Mouse (Mus musculus) midbrain, embryonic 14.5 days (tissue): ENCODE results near the gene Tle2. TPM values are rescaled to one million over a fixed set of nuclear protein-coding genes. Genes with fewer than 3 reads are reported as not detected.
A peak's percentile ranks its signal among the peaks of the same experiment; 100 is the strongest.

Source experiments
- ATAC-seq: fragments of 200-750 bp; cut with Nextera tagmentation; 2 replicates; pipeline ENCODE4 v1.8.0; 2017; ENCODE audit warnings: moderate number of reproducible peaks, moderate library complexity; ENCODE audit not compliant: low FRiP score, low TSS enrichment
- DNase-seq: peaks from one replicate; pipeline ENCODE4 v3.0.0-alpha.2; 2015
- H3K27ac ChIP-seq: fragments of 300-500 bp; sonication (generic); replicated peaks from 2 replicates; pipeline ENCODE4 v1.5.1; 2014; ENCODE audit warnings: mild to moderate bottlenecking, low read depth, low read length, moderate library complexity
- H3K27me3 ChIP-seq: fragments of 300-500 bp; sonication (generic); 2 replicates; pipeline ENCODE4 v1.6.1; 2014; ENCODE audit warnings: low read length, control low read depth, mixed read lengths; ENCODE audit not compliant: control insufficient read depth, insufficient read depth
- H3K36me3 ChIP-seq: fragments of 300-500 bp; sonication (generic); 2 replicates; pipeline ENCODE4 v1.6.1; 2014; ENCODE audit warnings: low read length, control low read depth; ENCODE audit not compliant: control insufficient read depth, insufficient read depth
- H3K4me1 ChIP-seq: fragments of 300-500 bp; sonication (generic); 2 replicates; pipeline ENCODE4 v1.6.1; 2014; ENCODE audit warnings: mild to moderate bottlenecking, antibody characterized with exemption, low read length, control low read depth; ENCODE audit not compliant: control insufficient read depth, insufficient read depth
- H3K4me2 ChIP-seq: fragments of 300-500 bp; sonication (generic); 2 replicates; pipeline ENCODE4 v1.6.1; 2014; ENCODE audit warnings: mild to moderate bottlenecking, low read length, moderate library complexity
- H3K4me3 ChIP-seq: fragments of 300-500 bp; sonication (generic); replicated peaks from 2 replicates; pipeline ENCODE4 v1.5.1; 2014; ENCODE audit warnings: low read depth, low read length
- H3K9ac ChIP-seq: fragments of 300-500 bp; sonication (generic); replicated peaks from 2 replicates; pipeline ENCODE4 v1.6.1; 2014; ENCODE audit warnings: mild to moderate bottlenecking, low read length, moderate library complexity
- H3K9me3 ChIP-seq: fragments of 300-500 bp; sonication (generic); 2 replicates; pipeline ENCODE4 v1.6.1; 2016; ENCODE audit warnings: low read length, control low read depth, mixed read lengths; ENCODE audit not compliant: control insufficient read depth
- WGBS: fragments of 180-500 bp; shearing (Covaris S2); extraction: QIAGEN DNeasy Blood & Tissue Kit; methylation state at CpG from one replicate; pipeline ENCODE4 v1.1.7; 2014; 5-methylcytosine and 5-hydroxymethylcytosine counted together
- polyA plus RNA-seq: library from polyadenylated mRNA; unstranded; fragments of >200 nt; fragmentation: Nextera tagmentation; extraction: Ambion mirVana; gene quantifications from 2 replicates; pipeline ENCODE4 v1.2.1, GENCODE M21; 2014

The Tle2 gene
- polyA plus RNA-seq, 1 experiment from 2014 or later = 20.4 TPM

GRCm38 (mm10) chr10:81559627-81560539 is 14.5 kb upstream of the Tle2 start:
- peak overlapping the region; percentile 99 for H3K9ac ChIP-seq
- no peaks in the 10 kb centered on the region for H3K9me3 ChIP-seq
- H3K4me2 ChIP-seq = peak overlapping the region; percentile 81
- peak overlapping the region; percentile 89 for H3K27ac ChIP-seq
- H3K4me3 ChIP-seq = peak overlapping the region; percentile 87
- H3K36me3 ChIP-seq = peaks cover 24% of the 10 kb centered on the region
- peaks cover 28% of the 10 kb centered on the region for H3K4me1 ChIP-seq
- H3K27me3 ChIP-seq = peaks cover 2% of the 10 kb centered on the region; the same call in 1 of the 2 replicates
- ATAC-seq (peak; percentile 32), DNase-seq (no peak)
- WGBS = 1% methylated on average over 36 of the region's 36 CpGs

- H3K9ac ChIP-seq = peak overlapping the region; percentile 99
- 34% methylated on average over 15 of the region's 16 CpGs for WGBS
- peaks cover 12% of the 10 kb centered on the region; the same call in 1 of the 2 replicates for H3K27me3 ChIP-seq
- peaks cover 34% of the 10 kb centered on the region for H3K36me3 ChIP-seq
- H3K4me1 ChIP-seq = peaks cover 28% of the 10 kb centered on the region
- peak overlapping the region; percentile 87 for H3K4me3 ChIP-seq
- no peaks in the 10 kb centered on the region for H3K9me3 ChIP-seq
- DNase-seq = no peak
- peak overlapping the region; percentile 81 for H3K4me2 ChIP-seq
- no peak for ATAC-seq
- H3K27ac ChIP-seq = no peak overlapping the region
Measured at GRCm38 (mm10) chr10:81560719-81561459, 13.5 kb upstream of the Tle2 start.

GRCm38 (mm10) chr10:81562411-81562810 is 11.9 kb upstream of the Tle2 start:
- peaks cover 27% of the 10 kb centered on the region; the same call in 1 of the 2 replicates for H3K27me3 ChIP-seq
- 0 out of 2 replicates have a peak overlapping the region, but pooled peaks have one; percentile 13 for H3K4me2 ChIP-seq
- H3K4me1 ChIP-seq = peaks cover 28% of the 10 kb centered on the region
- WGBS = 69% methylated on average over 6 of the region's 6 CpGs
- H3K9me3 ChIP-seq = no peaks in the 10 kb centered on the region
- peaks cover 42% of the 10 kb centered on the region for H3K36me3 ChIP-seq
- no peak overlapping the region for H3K4me3 ChIP-seq
- ATAC-seq (no peak), DNase-seq (no peak)
- H3K27ac ChIP-seq = no peak overlapping the region
- no peak overlapping the region for H3K9ac ChIP-seq

DNA sequence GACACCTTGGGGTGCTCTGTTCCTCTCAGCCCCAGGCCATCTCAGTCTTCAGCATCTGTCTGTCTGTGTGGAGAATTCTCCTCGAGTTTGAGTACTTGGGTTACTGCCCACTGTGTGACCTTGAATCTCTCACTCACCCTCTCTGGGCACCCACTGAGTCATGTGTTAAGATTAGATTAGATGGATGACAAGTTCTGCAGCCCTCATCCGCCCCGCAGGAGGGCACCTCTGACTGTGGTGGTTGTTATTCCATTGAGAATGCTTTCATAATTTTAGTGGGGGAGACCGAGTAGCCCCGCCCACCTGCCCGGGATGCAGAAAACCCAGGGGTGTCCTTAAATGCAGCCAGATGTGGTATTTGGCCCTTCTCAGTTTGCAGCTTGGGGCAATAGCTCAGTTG is 10.9 kb upstream of the Tle2 start:
- Histone ChIP-seq H3K27me3 (peaks cover 32% of the 10 kb centered on the region; the same call in 1 of the 2 replicates), H3K27ac (no peak overlapping the region), H3K9me3 (no peaks in the 10 kb centered on the region), H3K9ac (no peak overlapping the region), H3K4me3 (no peak overlapping the region), H3K4me1 (peaks cover 31% of the 10 kb centered on the region), H3K4me2 (peak overlapping the region; percentile 44; the same call in 1 of the 2 replicates), H3K36me3 (peaks cover 42% of the 10 kb centered on the region)
- 54% methylated on average over 6 of the region's 6 CpGs for WGBS
- no peak for ATAC-seq
- DNase-seq = no peak

DNA sequence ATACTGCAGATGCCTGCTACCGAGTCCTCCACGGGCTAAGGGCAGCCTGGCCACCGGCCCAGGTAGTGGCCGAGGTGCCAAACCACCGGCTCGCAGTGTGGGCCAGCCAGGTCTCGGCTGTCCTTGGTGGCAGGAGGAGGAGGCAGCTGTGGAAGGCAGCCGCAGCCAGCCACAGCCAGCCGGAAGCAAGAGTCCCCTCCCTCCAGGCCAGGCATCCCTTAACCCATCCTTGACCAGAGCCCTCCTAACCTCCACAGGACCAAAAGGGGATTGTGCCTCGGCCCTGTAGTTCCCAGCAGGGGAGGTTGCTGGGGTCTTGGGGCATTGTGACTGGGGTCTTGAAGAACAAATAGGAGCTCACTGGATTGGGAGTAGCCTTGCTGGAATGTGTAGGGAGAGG is 10.1 kb upstream of the Tle2 start:
- H3K27ac ChIP-seq = 0 out of 2 replicates have a peak overlapping the region, but pooled peaks have one; percentile 5
- H3K4me1 ChIP-seq = peaks cover 34% of the 10 kb centered on the region

DNA sequence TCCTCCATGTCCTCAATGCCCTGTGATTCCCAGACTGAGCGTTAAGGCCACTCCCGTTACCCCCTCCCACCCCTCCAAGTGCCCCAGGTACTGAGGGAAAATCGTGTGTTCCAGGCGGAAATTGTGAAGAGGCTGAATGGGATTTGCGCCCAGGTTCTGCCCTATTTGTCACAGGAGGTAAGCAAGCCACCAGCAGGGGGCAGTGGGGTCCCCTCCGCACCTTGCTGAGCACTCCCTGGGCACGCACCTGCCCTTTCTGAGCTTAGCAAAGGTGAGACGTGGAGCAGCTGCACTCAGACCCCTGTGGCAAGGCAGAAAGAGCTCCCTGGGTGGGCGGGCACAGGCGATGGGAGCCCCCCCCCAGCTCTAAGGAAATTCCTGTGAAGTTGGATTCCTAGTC is 9.6 kb upstream of the Tle2 start:
- no peak overlapping the region for H3K4me3 ChIP-seq
- peaks cover 32% of the 10 kb centered on the region; the same call in 1 of the 2 replicates for H3K27me3 ChIP-seq
- H3K4me2 ChIP-seq = no peak overlapping the region; the same call in 1 of the 2 replicates
- H3K9ac ChIP-seq = no peak overlapping the region
- peaks cover 38% of the 10 kb centered on the region for H3K4me1 ChIP-seq
- ATAC-seq = no peak
- 0 out of 2 replicates have a peak overlapping the region, but pooled peaks have one; percentile 5 for H3K27ac ChIP-seq
- WGBS = 24% methylated on average over 10 of the region's 10 CpGs
- peaks cover 42% of the 10 kb centered on the region for H3K36me3 ChIP-seq
- H3K9me3 ChIP-seq = no peaks in the 10 kb centered on the region
- peak; percentile 79 for DNase-seq

More for the DNA sequence above, 10.1 kb upstream of the Tle2 start:
- ATAC-seq (no peak), DNase-seq (no peak)
- Histone ChIP-seq H3K9ac (peak overlapping the region; percentile 23; the same call in 1 of the 2 replicates), H3K4me3 (peak overlapping the region; percentile 15; the same call in 1 of the 2 replicates), H3K4me2 (peak overlapping the region; percentile 44), H3K9me3 (no peaks in the 10 kb centered on the region), H3K27me3 (peaks cover 32% of the 10 kb centered on the region; the same call in 1 of the 2 replicates), H3K36me3 (peaks cover 42% of the 10 kb centered on the region)
- 5% methylated on average over 10 of the region's 10 CpGs for WGBS

DNA sequence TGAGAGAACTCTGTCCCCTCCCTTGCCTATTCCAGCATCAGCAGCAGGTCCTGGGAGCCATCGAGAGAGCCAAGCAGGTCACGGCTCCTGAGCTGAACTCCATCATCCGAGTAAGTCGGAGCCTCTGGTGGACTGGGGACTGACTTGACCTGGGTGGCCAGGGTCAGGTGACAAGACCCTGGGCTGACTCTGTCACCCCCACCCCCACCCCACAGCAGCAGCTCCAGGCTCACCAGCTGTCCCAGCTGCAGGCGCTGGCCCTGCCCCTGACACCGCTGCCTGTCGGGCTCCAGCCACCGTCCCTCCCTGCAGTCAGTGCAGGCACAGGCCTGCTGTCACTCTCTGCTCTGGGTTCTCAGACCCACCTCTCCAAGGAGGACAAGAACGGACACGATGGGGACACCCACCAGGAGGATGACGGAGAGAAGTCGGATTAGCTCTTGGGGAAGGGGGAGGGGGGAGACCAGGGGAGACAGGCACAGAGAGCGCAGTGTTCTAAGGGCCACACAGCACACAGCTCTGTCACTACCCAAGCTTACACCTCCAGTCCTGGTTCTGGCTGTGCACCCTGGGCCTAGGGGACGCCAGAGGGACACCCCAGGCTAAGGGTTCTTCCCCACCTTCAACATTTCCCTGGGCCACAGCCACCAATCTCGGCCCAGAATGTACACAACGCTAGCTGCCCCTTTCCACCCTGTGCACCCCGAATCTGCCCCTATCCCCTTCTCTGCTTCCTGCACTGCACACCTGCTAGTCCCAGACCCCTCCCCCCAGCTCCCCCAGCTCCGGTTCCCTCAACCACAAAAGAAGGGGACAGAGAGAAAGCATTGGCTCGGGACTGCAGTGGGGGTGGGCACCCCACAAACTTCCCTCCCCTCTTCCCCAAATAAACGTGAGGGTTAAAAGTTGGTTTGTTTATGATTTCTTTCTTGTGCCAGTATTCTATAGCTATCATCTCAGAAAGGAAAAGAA is 8.8 kb upstream of the Tle2 start:
- Histone ChIP-seq H3K9ac (no peak overlapping the region), H3K27ac (no peak overlapping the region), H3K36me3 (peaks cover 42% of the 10 kb centered on the region), H3K4me3 (no peak overlapping the region), H3K4me1 (peaks cover 44% of the 10 kb centered on the region), H3K27me3 (peaks cover 32% of the 10 kb centered on the region; the same call in 1 of the 2 replicates), H3K9me3 (no peaks in the 10 kb centered on the region), H3K4me2 (no peak overlapping the region)
- ATAC-seq (no peak), DNase-seq (no peak)
- 23% methylated on average over 20 of the region's 20 CpGs for WGBS
